Mouse (Mus musculus): ENCODE results near the gene Nsl1. TPM values are rescaled to one million over a fixed set of nuclear protein-coding genes. Genes with fewer than 3 reads are reported as not detected.

Nsl1 gene
- polyA plus RNA-seq, 1 experiment: 3.2 TPM

- Histone ChIP-seq H3K4me3 (replicated peaks) (no peak overlapping the region), H3K27me3 (ENCODE audit: control insufficient read depth) (no peaks in the 10 kb centered on the region), H3K9me3 (ENCODE audit: control insufficient read depth, low read length) (no peaks in the 10 kb centered on the region), H3K4me1 (ENCODE audit: control insufficient read depth) (no peaks in the 10 kb centered on the region), H3K36me3 (ENCODE audit: control insufficient read depth) (no peaks in the 10 kb centered on the region)
- TF ChIP-seq GATA1 (IDR thresholded peaks at IDR 0.05; ENCODE audit: low read length): no peak
- TF ChIP-seq TAL1 (IDR thresholded peaks at IDR 0.05; ENCODE audit: low read length): no peak
Observed at GRCm38 (mm10) chr1:191111146-191111545, 48.3 kb downstream of the Nsl1 start.

GRCm38 (mm10) chr1:191114868-191115267 is 52.1 kb downstream of the Nsl1 start:
- H3K36me3 ChIP-seq (ENCODE audit: control insufficient read depth): no peaks in the 10 kb centered on the region
- H3K4me1 ChIP-seq (ENCODE audit: control insufficient read depth): no peaks in the 10 kb centered on the region
- no peaks in the 10 kb centered on the region for H3K9me3 ChIP-seq (ENCODE audit: control insufficient read depth, low read length)
- H3K4me3 ChIP-seq (replicated peaks): no peak overlapping the region
- TF ChIP-seq GATA1 (IDR thresholded peaks at IDR 0.05; ENCODE audit: low read length): no peak
- no peak for TF ChIP-seq TAL1 (IDR thresholded peaks at IDR 0.05; ENCODE audit: low read length)
- H3K27me3 ChIP-seq (ENCODE audit: control insufficient read depth): no peaks in the 10 kb centered on the region

- no peak overlapping the region for H3K4me3 ChIP-seq (replicated peaks)
- TF ChIP-seq GATA1 (IDR thresholded peaks at IDR 0.05; ENCODE audit: low read length) (no peak), TAL1 (IDR thresholded peaks at IDR 0.05; ENCODE audit: low read length) (no peak)
- no peaks in the 10 kb centered on the region for H3K27me3 ChIP-seq (ENCODE audit: control insufficient read depth)
- no peaks in the 10 kb centered on the region for H3K9me3 ChIP-seq (ENCODE audit: control insufficient read depth, low read length)
- H3K4me1 ChIP-seq (ENCODE audit: control insufficient read depth): no peaks in the 10 kb centered on the region
- no peaks in the 10 kb centered on the region for H3K36me3 ChIP-seq (ENCODE audit: control insufficient read depth)
Observed at GRCm38 (mm10) chr1:191115514-191116238, 52.9 kb downstream of the Nsl1 start.

- H3K4me1 ChIP-seq (ENCODE audit: control insufficient read depth): no peaks in the 10 kb centered on the region
- peaks cover 14% of the 10 kb centered on the region for H3K27me3 ChIP-seq (ENCODE audit: control insufficient read depth)
- H3K4me3 ChIP-seq (replicated peaks): no peak overlapping the region
- no peaks in the 10 kb centered on the region for H3K36me3 ChIP-seq (ENCODE audit: control insufficient read depth)
- no peaks in the 10 kb centered on the region for H3K9me3 ChIP-seq (ENCODE audit: control insufficient read depth, low read length)
- TF ChIP-seq GATA1 (IDR thresholded peaks at IDR 0.05; ENCODE audit: low read length) (no peak), TAL1 (IDR thresholded peaks at IDR 0.05; ENCODE audit: low read length) (no peak)
Observed at GRCm38 (mm10) chr1:191122744-191123143, 59.9 kb downstream of the Nsl1 start.

- TF ChIP-seq TAL1 (IDR thresholded peaks at IDR 0.05; ENCODE audit: low read length) (no peak), GATA1 (IDR thresholded peaks at IDR 0.05; ENCODE audit: low read length) (no peak)
- H3K36me3 ChIP-seq (ENCODE audit: control insufficient read depth): no peaks in the 10 kb centered on the region
- no peaks in the 10 kb centered on the region for H3K9me3 ChIP-seq (ENCODE audit: control insufficient read depth, low read length)
- no peak overlapping the region for H3K4me3 ChIP-seq (replicated peaks)
- no peaks in the 10 kb centered on the region for H3K4me1 ChIP-seq (ENCODE audit: control insufficient read depth)
- peaks cover 14% of the 10 kb centered on the region for H3K27me3 ChIP-seq (ENCODE audit: control insufficient read depth)
Observed at GRCm38 (mm10) chr1:191123696-191124095, 60.9 kb downstream of the Nsl1 start.

- Histone ChIP-seq H3K4me1 (ENCODE audit: control insufficient read depth) (no peaks in the 10 kb centered on the region), H3K36me3 (ENCODE audit: control insufficient read depth) (no peaks in the 10 kb centered on the region), H3K4me3 (replicated peaks) (no peak overlapping the region), H3K27me3 (ENCODE audit: control insufficient read depth) (peaks cover 14% of the 10 kb centered on the region), H3K9me3 (ENCODE audit: control insufficient read depth, low read length) (peaks cover 1% of the 10 kb centered on the region)
- no peak for TF ChIP-seq GATA1 (IDR thresholded peaks at IDR 0.05; ENCODE audit: low read length)
Observed at GRCm38 (mm10) chr1:191124288-191124687, 61.5 kb downstream of the Nsl1 start.

GRCm38 (mm10) chr1:191125811-191126638 is 63.2 kb downstream of the Nsl1 start:
- Histone ChIP-seq H3K4me3 (replicated peaks) (no peak overlapping the region), H3K9me3 (ENCODE audit: control insufficient read depth, low read length) (peaks cover 7% of the 10 kb centered on the region), H3K27me3 (ENCODE audit: control insufficient read depth) (peaks cover 14% of the 10 kb centered on the region), H3K4me1 (ENCODE audit: control insufficient read depth) (no peaks in the 10 kb centered on the region), H3K36me3 (ENCODE audit: control insufficient read depth) (no peaks in the 10 kb centered on the region)
- TF ChIP-seq GATA1 (IDR thresholded peaks at IDR 0.05; ENCODE audit: low read length) (no peak), TAL1 (IDR thresholded peaks at IDR 0.05; ENCODE audit: low read length) (no peak)

- Histone ChIP-seq H3K4me3 (replicated peaks) (no peak overlapping the region), H3K4me1 (ENCODE audit: control insufficient read depth) (peaks cover 6% of the 10 kb centered on the region)
Observed at GRCm38 (mm10) chr1:191131692-191132091, 68.9 kb downstream of the Nsl1 start.

GRCm38 (mm10) chr1:191132240-191132639 is 69.4 kb downstream of the Nsl1 start:
- Histone ChIP-seq H3K9me3 (ENCODE audit: control insufficient read depth, low read length) (peaks cover 7% of the 10 kb centered on the region), H3K4me3 (replicated peaks) (no peak overlapping the region), H3K36me3 (ENCODE audit: control insufficient read depth) (no peaks in the 10 kb centered on the region), H3K27me3 (ENCODE audit: control insufficient read depth) (no peaks in the 10 kb centered on the region), H3K4me1 (ENCODE audit: control insufficient read depth) (peaks cover 6% of the 10 kb centered on the region)
- TF ChIP-seq GATA1 (IDR thresholded peaks at IDR 0.05; ENCODE audit: low read length): no peak
- no peak for TF ChIP-seq TAL1 (IDR thresholded peaks at IDR 0.05; ENCODE audit: low read length)

More at GRCm38 (mm10) chr1:191131692-191132091, 68.9 kb downstream of the Nsl1 start:
- TF ChIP-seq GATA1 (IDR thresholded peaks at IDR 0.05; ENCODE audit: low read length): no peak
- TF ChIP-seq TAL1 (IDR thresholded peaks at IDR 0.05; ENCODE audit: low read length): no peak
- Histone ChIP-seq H3K27me3 (ENCODE audit: control insufficient read depth) (no peaks in the 10 kb centered on the region), H3K36me3 (ENCODE audit: control insufficient read depth) (no peaks in the 10 kb centered on the region), H3K9me3 (ENCODE audit: control insufficient read depth, low read length) (peaks cover 7% of the 10 kb centered on the region)

Data from erythroblast, embryonic 14.5 days (primary cell).